Mouse (Mus musculus) layer of hippocampus, postnatal 36 days (tissue): ENCODE results near the gene Csnk1e. TPM values are rescaled to one million over a fixed set of nuclear protein-coding genes. Genes with fewer than 3 reads are reported as not detected.

Experiments used
- DNase-seq, 2 experiments: peaks; one replicate each; pipeline ENCODE4 v3.0.0; 2022
- total RNA-seq, 2 experiments: library from RNA; stranded (reverse); gene quantifications; 2 replicates each; pipeline ENCODE4 v1.2.3; 2021

Gene Csnk1e
- total RNA-seq, 2 experiments from 2014 or later: 111 to 120 TPM

DNA sequence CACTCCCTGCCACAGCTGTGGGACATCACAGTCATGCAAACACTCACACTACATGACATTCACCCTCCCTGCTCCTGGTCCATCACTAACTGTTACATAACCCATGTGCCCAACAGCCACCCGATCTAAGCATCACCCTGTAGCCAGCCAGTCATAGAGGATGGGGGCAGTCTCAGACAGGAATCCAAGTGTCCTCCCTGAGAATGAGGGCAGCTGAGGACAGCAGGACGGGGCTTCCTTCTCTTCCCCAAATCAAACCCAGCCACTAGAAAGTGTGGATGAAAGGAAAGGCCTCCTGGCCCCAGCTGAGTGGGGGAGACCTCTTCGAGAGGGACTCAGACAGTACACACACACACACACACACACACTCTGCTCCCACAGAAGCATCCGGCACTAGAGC is 60.5 kb downstream of the Csnk1e start:
- DNase-seq: no peak

DNA sequence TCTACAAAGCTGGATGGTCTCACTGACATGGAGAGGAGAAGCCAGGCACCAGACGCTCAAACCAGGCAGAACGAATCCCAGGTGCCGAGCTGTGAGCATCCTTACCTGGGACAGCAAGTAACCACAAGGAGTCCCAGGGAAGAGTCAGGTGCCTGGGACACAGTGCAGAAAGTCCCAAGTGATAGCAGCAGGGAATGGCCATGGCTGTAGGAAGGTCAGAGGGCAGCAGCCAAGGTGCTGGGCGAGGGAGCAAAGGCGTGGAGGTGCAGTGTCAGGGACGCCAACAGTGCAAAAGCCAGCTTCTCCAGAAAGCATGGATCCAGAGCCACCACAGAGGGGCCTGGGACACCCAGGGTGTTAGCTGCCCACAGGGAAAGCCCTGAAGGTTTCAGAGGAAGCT is 62.3 kb downstream of the Csnk1e start:
- no peak for DNase-seq

DNA sequence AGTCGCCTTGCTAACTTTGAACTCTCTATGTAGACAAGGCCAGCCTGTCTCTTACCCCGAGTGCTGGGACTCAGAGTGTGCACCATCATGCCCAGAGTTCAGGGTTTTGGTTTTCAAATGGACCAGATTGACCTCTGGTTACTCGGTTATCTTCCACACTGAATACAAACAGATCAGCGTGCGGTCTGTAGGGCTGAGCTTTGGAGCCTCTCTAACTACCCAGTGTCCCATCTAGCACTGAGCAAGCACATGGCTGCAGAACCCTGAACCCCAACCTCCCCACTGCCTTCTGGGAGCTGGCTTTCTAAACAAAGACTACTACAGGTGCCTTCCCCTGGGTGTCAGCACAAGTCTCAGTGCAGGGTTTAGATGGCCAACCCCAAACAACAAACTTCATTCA is 62.8 kb downstream of the Csnk1e start:
- no peak for DNase-seq

DNA sequence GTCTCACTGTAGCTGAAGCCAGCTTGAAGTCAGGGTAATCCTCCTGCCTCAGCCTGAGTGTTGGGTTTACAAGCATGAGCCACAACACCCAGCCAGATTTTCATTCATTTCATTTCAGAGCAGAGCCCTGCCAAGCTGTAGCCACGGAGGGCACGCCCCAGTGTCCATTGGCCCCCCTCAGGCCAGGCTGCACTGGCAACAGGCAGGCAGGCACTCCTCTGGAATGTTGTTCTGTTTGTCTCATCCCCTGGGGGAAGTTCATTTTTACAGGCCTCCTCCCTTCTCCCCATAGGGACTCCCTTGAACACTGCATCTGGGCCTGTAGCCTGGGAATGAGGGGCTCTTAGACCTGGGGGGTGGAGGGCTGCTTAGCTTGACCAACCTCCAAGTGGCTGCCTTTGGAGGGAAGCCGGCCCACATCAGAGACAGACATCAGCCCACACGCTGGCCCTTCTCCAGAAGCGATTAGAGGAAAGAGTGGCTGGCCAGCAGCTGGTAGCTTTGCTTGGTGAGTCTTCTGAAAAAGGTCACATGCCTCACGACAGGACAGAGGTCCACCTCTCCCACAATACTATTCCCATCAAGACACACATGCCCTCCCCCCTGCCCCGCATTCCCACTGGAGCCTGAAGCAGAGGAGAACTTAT is 63.8 kb downstream of the Csnk1e start:
- DNase-seq: peak in 1 of 2 experiments; percentile 18

DNA sequence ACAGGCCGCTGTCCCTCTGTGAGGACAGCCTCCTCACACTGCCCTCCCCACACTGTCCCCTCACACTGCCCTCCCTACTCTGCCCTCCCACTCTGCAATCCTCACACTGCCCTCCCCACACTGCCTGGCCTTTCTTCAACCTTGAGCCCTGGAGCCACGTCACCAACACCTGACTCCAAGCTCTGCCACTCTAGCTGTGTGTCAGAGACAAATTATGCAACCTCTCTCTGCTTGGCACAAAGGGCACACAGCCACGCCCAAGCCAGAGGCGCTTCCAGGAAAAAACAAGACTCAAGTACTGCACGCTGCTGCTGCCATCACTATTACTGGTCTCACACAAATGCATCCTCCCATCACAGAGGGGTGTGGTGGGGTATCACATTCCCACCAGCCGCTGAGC is 64.9 kb downstream of the Csnk1e start:
- no peak for DNase-seq

DNA sequence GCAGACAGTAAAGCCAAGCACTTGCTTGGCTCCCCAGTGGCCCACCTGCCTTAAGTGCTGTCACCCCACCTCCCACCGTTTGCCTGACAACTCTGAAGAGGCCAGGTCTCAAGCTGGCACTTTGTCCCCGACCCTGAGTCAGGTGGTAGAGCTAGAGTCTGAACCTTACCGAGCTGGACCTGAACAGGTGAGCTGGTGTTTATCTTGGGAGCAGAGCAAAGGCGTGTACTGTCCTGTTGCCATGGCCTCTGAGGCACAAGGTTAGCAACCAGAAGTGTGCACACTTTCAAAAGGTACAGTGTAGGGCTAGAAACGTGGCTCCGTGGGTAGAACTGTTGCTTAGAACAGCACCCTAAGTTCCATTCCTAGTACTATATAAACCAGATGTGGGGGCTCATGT is 67.2 kb downstream of the Csnk1e start:
- no peak for DNase-seq

DNA sequence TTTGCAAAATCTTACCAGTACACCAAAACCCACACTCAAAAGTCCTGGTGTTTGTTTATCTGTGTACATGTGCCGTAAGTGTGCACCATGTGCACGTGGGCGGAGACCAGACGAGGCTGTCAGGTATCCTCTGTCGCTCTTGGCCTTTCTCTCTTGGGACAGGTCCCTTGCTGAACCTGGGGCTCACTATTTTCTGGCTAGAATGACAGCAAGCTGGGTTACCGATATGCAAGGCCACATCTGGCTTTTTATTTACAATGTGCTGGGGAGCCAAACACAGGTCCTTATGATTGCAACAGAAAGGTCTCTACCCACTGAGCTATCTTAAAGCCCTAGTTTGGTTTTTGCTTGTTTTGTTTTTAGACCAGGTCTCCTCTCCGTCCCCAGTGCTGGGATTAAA is 67.8 kb downstream of the Csnk1e start:
- no peak for DNase-seq

DNA sequence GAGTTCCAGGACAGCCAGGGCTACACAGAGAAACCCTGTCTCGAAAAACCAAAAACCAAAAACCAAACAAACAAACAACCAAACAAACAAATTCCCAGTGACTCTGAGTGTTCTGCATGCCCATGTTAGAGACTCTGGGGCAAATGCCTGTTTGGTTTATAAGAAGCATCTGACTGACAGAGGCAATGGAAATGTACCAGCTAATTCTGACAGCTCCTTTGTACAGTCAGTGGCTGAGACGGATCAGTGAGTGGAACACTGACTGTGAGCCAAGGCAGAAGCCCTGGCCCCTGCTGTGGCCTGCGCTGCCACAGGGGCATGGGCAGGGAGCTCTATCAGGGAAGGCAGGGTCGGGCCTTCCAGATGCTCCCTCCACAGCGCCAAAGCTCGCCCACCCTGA is 68.3 kb downstream of the Csnk1e start:
- no peak for DNase-seq

DNA sequence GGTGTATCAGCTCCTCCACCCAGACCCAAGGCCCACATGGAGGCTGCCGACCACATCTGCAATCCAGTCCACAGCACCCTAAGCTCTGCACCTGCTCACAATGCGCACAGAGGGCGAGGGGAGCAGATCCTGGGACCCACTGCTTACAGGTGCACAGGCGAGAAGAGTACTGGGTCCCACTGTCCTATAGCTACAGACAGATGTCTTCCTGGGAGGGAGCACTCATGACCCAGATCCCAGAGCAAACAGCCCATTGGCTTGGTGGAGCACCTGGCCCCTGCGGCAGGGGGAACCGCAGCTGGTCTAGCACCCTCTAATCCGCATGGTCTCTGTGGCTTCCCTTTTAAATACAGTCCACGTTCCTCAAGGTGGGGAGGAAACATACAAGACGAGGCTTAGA is 73.7 kb downstream of the Csnk1e start:
- DNase-seq: no peak

DNA sequence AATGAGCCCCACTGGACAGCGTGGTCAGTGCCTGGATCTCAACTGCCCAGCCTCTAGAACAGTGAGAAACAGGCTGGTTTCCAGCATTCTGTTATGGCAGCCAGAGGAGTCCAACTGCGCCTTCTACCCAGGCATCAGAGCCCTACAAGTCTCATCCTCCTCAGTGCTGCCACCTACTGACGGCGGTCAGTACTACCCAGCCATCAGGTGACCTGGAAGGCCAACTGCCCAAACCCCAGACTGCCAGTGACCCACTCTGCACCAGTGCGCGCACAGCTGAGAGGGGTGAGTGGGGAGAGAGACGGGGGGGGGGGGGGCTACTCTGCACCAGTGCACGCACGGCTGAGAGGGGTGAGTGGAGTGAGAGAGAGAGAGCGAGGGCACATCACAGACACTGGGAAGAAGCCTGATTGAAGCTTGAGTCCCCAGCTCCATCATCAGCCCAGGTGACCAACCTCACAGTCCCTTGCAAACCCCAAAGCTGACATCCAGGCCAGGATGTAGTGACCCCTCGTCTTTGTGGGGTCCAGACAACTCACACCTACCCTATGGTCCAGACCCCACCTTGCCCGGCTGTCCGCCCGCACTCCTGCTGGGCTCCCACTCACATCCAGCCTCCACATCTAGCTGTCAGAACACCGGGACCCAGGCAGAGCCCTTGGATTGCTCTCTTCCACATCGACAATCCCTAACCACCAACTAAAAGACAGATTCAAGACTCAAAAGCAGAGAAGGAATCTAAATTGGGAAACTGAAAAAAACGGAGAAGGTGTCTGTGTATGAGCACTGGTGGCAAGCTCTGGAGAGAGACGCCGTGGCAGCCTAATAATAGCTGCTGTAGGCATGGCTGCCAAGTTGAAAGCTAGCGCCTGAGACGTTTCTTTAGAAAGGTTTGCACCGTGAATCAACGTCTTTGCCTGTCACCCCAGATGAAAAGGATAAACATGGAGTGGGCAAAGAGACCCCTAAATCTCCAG is 74.6 kb downstream of the Csnk1e start:
- DNase-seq: peak in 1 of 2 experiments; percentile 38

DNA sequence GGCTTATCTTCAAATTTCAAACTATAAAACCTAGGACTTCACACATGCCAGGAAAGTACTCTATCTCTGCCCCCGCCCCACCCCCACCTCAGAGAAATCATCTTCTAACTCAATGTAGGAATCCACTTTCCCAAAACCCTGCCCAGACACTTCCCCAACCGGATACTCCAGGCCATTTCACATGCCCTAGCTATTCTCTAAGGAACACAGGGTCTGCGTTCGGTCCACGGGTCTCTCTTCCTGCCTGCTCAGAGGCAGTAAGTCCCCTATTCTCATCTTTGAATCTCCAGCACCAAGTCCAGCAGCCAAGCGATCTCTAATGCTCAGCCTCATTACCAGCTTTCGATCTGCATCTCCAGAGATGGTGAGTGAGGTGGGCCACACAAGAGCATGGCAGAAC is 75.7 kb downstream of the Csnk1e start:
- DNase-seq: no peak

DNA sequence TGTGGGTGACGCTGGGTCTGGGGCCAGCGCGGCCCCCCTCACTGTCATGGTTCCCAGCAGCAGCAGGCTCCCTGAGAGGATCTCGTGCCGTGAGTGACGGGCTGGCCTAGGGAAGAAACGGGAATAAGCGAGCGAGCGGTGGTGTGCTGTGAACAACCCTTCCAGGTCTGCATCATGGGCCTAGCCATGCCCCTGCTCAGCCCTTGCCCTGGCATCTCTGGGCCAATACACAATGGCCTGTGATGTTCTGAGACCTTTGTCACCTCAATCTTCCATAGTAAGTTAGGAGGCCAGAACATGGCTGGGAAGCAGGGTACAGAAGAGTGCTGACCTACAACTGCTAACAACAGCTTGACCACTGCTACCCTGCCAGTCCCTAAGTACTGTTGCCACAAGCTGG is 76.8 kb downstream of the Csnk1e start:
- DNase-seq: no peak

DNA sequence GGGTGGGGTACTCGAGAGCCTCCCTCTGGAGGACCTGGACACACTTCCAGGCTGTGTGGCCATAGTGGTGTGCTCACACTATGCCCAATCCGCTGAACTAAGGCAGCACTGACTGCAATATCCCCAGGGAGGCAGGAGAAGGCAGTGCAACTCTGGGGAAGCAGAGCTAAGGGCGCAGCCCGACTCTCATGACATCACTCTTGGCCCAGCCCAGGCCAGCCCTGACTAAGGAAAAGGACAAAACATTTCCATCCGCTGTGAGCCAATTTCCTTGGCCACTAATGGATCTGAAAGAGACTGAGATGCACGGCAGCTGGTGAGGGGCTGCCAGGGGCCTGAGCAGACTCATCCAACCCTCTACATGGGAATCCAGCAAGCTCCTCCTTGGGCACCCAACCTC is 77.7 kb downstream of the Csnk1e start:
- peak; percentile 41 to 64 for DNase-seq

DNA sequence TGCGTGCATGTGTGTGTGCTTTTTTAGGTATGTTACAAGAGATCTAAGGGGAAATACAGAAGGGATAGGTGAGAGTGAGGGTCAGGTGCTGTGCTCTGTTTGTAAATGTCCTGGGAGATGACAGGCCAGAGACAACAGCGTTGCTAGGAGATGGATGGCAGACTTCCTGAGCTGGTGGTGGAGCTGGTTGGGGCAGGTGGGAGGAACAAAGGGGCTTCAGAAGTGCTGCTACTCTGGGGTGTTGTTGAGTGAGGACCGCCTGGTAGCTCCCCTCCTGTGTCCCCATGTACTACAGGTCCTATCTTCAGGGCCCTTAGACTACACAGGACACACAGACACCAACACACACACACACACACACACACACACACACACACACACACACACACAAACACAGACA is 80.6 kb downstream of the Csnk1e start:
- no peak for DNase-seq

DNA sequence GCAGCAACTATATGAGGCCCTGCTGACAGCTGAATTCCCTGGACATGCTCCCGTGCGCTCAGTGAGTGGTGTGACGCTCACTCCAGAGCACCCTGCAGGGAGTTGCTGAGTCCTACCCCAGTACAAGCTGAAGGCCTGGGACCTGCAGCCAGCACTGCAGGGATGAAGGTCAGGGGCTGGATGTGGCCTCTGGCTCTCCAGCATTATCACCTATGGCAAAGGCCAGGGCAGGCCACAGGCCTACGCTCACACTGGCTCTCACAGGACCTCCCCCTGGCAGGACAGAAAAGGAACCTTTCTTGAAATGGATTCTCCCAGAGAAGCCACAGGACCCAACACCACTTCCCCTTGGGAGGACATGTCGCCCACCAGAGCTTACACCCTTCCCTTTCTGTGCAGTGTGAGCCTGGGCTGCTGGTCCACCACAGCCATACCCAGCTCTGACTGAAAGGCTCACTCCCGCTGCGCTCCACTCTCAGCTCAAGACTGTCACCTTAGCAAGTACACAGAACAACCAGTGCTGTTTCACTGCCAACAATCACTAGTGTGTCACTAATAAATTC is 85.0 kb downstream of the Csnk1e start:
- no peak for DNase-seq

DNA sequence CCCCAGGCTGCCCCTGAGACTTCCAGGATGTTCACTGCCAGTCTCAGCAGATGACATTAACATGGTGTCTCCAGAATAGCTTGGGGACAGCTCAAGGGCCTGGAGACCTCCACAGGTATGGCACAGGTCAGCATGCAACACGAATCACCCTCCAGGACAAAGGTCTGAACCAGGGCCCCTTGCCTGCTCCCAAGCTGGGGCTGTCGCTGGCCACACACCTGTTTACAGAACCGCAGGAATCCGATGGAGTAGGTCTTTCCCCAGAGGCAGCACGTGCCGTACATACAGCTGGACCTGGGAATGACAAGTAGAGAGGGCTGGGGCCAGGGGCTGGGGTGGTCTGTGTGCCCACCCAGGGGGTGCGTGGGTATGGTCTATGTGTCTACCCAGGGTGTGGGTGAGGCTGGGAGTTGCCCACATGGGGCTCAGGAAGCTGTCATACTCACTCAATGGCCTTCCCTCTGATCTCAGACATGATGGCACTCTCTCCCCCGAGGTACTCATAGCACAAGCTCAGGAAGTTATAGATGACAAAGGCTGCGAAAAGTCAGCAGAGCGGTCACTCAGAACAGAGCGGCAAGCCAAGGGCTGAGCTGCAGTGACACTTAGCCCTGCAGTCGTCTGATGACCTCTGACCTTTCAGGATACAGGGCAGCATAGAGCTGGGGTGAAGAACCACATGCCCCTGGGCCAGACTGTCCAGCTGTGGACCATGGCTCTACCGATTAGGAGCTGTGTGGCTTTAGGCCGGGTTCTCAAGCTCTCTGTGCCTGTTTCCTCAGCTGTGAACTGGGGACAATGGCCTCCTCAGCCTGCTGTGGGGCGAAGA is 85.7 kb downstream of the Csnk1e start:
- DNase-seq: no peak

DNA sequence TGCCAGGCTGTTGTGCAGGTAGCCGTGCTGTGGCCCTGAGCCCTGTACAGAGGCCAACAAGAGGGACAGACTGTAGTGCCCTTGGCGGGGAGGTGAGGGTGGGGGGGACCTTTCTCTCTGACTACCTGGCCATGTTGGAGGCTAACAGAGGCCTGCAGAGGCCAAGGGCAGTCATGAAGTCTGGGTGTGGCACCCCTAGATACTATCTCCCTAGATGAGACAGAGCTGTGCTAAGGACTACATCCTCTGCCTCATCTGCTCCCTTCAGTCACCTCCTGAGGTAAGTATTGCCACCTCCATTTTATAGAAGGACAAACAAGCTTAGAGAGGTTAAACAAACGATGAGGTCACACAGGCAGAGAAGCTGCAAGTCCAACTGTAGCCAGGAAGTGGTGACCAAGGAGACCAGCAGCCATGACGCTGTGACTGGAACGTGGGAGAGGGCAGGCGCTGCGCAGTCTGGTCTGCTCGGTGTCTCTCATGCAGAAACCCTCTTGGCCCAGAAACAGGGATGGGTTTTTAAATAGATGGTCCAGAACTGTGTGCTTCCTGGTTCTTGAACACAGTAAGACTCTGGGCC is 86.4 kb downstream of the Csnk1e start:
- DNase-seq: no peak

DNA sequence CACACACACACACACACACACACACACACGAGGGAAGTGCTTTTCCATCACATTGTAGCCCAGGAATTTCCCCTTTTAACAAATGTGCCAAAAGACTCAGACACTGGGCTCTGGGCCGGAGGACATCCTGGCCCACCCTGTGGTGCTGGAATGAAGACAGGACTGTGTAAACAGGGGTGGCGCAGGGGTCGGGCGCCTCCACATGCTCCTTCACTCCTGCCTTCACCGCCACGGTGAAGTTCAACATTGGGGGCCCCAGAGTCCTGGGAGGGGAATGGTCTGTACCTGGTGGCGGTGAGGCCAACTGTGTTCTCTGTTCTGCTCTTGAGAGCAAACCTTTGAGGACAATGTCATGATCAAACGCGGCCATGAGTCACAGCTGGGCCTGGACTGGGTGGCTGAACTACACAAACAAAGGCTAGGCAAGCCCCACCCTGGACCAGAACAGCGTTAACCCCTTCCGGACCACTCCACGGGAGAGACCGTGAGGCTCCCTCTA is 87.0 kb downstream of the Csnk1e start:
- DNase-seq: no peak
